Mouse (Mus musculus): ENCODE measurements around the gene Yipf1. TPM values are rescaled to one million over a fixed set of nuclear protein-coding genes. Genes with fewer than 3 reads are reported as not detected.

Yipf1 gene
- polyA plus RNA-seq, 1 experiment from 2014 or later = 57.3 TPM

GRCm38 (mm10) chr4:107387465-107387864 lies 73.3 kb downstream of the Yipf1 start:
- Histone ChIP-seq H3K36me3 (ENCODE audit: insufficient read depth, low read length) (peaks cover 72% of the 10 kb centered on the region), H3K4me3 (ENCODE audit: low read length) (no peak overlapping the region), H3K27ac (ENCODE audit: low read length) (no peak overlapping the region), H3K9me3 (ENCODE audit: low read length) (no peaks in the 10 kb centered on the region), H3K4me2 (replicated peaks; ENCODE audit: low read depth, low read length) (no peak overlapping the region), H3K27me3 (ENCODE audit: insufficient read depth, low read length) (no peaks in the 10 kb centered on the region), H3K9ac (replicated peaks; ENCODE audit: low read length) (no peak overlapping the region), H3K4me1 (ENCODE audit: insufficient read depth, low read length) (no peaks in the 10 kb centered on the region)
- WGBS = 92% methylated on average over 8 of the region's 8 CpGs
- no peak for ATAC-seq (ENCODE audit: low FRiP score, low TSS enrichment)

DNA sequence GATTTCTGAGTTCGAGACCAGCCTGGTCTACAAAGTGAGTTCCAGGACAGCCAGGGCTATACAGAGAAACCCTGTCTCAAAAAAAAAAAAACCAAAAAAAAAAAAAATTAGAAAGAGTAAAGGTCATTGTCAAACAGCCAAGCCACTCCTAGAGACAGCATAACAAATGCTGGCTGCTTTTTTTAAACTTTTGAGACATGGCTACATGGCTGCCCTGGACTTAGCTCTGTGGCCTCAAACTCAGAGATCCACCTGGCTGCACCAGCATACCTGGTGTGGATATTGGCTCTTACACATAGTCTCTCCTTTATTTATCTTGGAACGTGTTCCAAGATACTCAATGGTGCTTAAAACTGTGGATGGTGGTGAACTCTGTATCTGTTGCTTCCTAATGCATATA lies 74.1 kb downstream of the Yipf1 start:
- no peak for ATAC-seq (ENCODE audit: low FRiP score, low TSS enrichment)
- no peaks in the 10 kb centered on the region for H3K4me1 ChIP-seq (ENCODE audit: insufficient read depth, low read length)
- WGBS = 82% methylated on average over 2 of the region's 2 CpGs
- H3K4me2 ChIP-seq (replicated peaks; ENCODE audit: low read depth, low read length) = no peak overlapping the region
- no peaks in the 10 kb centered on the region for H3K9me3 ChIP-seq (ENCODE audit: low read length)
- H3K27me3 ChIP-seq (ENCODE audit: insufficient read depth, low read length) = no peaks in the 10 kb centered on the region
- no peak overlapping the region for H3K4me3 ChIP-seq (ENCODE audit: low read length)
- H3K36me3 ChIP-seq (ENCODE audit: insufficient read depth, low read length) = peaks cover 70% of the 10 kb centered on the region
- H3K9ac ChIP-seq (replicated peaks; ENCODE audit: low read length) = no peak overlapping the region
- no peak overlapping the region for H3K27ac ChIP-seq (ENCODE audit: low read length)

DNA sequence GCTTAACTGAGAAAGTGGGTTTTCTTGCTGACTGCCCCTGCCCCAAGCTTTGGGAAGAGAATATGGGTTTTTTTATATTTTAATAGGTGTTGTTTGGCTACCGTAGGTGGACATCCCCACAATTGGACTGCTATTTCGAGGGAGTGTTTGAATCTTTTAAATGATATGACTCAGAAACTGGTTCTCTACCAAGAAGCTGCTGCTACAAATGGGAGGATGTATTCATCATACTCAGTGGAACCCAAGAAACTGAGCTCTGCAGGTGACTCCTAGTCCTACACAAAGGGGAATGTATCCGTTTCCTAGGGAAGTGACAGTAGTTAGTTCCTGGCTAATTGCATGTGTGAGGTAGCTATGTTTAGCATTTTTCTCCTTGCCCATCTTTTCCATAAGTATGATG lies 75.2 kb downstream of the Yipf1 start:
- no peaks in the 10 kb centered on the region for H3K4me1 ChIP-seq (ENCODE audit: insufficient read depth, low read length)
- no peaks in the 10 kb centered on the region for H3K27me3 ChIP-seq (ENCODE audit: insufficient read depth, low read length)
- no peak for ATAC-seq (ENCODE audit: low FRiP score, low TSS enrichment)
- no peak overlapping the region for H3K27ac ChIP-seq (ENCODE audit: low read length)
- H3K36me3 ChIP-seq (ENCODE audit: insufficient read depth, low read length) = peaks cover 68% of the 10 kb centered on the region
- no peak overlapping the region for H3K9ac ChIP-seq (replicated peaks; ENCODE audit: low read length)
- no peaks in the 10 kb centered on the region for H3K9me3 ChIP-seq (ENCODE audit: low read length)
- WGBS = 92% methylated on average over 3 of the region's 3 CpGs
- no peak overlapping the region for H3K4me3 ChIP-seq (ENCODE audit: low read length)
- H3K4me2 ChIP-seq (replicated peaks; ENCODE audit: low read depth, low read length) = no peak overlapping the region

DNA sequence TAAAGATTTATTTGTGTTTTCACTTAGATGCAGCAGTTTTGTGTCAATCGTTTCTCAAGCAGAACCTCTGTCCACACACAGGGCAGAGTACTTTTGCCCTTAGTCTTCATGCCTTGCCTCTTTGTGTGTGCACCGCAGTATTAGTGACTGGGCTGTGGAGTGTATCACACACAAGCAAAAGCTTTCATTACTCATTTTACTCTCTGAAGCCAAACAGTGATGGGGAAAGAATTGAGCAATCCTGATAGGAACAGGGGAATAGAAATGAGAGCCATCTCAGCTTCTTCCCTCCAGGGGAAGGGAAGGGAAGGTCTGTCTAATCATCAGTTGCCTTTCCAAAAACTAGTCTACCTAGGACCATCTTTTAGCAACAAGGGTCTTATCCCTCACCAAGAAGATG lies 79.6 kb downstream of the Yipf1 start:
- no peak overlapping the region for H3K9ac ChIP-seq (replicated peaks; ENCODE audit: low read length)
- H3K27me3 ChIP-seq (ENCODE audit: insufficient read depth, low read length) = no peaks in the 10 kb centered on the region
- peaks cover 46% of the 10 kb centered on the region for H3K36me3 ChIP-seq (ENCODE audit: insufficient read depth, low read length)
- no peaks in the 10 kb centered on the region for H3K9me3 ChIP-seq (ENCODE audit: low read length)
- no peak overlapping the region for H3K4me3 ChIP-seq (ENCODE audit: low read length)
- no peaks in the 10 kb centered on the region for H3K4me1 ChIP-seq (ENCODE audit: insufficient read depth, low read length)
- ATAC-seq (ENCODE audit: low FRiP score, low TSS enrichment) = no peak
- no peak overlapping the region for H3K27ac ChIP-seq (ENCODE audit: low read length)
- H3K4me2 ChIP-seq (replicated peaks; ENCODE audit: low read depth, low read length) = no peak overlapping the region
- 47% methylated on average over 2 of the region's 2 CpGs for WGBS

Other genes starting within 250 kb of the Yipf1 start
- 120 and 121 TPM in 2 replicates for gene Mrpl37, start 247.5 kb upstream of the Yipf1 start, polyA plus RNA-seq (2015; fragmentation: Nextera tagmentation; extraction: Ambion mirVana)
- 13.4 and 14.4 TPM in 2 replicates for gene Cyb5rl, start 247.4 kb upstream of the Yipf1 start, polyA plus RNA-seq (2015; fragmentation: Nextera tagmentation; extraction: Ambion mirVana)
- gene Cdcp2, start 217.5 kb upstream of the Yipf1 start, polyA plus RNA-seq (2015; fragmentation: Nextera tagmentation; extraction: Ambion mirVana) = 0.17 and 0.24 TPM in 2 replicates
- gene Tmem59, start 136.0 kb upstream of the Yipf1 start, polyA plus RNA-seq (2015; fragmentation: Nextera tagmentation; extraction: Ambion mirVana) = 523 and 557 TPM in 2 replicates
- gene Tceanc2, start 135.2 kb upstream of the Yipf1 start, polyA plus RNA-seq (2015; fragmentation: Nextera tagmentation; extraction: Ambion mirVana) = 22.1 and 29.7 TPM in 2 replicates
- not detected in 2 replicates for gene Ldlrad1, start 105.2 kb upstream of the Yipf1 start, polyA plus RNA-seq (2015; fragmentation: Nextera tagmentation; extraction: Ambion mirVana)
- 96.2 and 108 TPM in 2 replicates for gene Lrrc42, start 60.8 kb upstream of the Yipf1 start, polyA plus RNA-seq (2015; fragmentation: Nextera tagmentation; extraction: Ambion mirVana)
- 32.8 and 34.1 TPM in 2 replicates for gene Hspb11, start 60.8 kb upstream of the Yipf1 start, polyA plus RNA-seq (2015; fragmentation: Nextera tagmentation; extraction: Ambion mirVana)
- gene Dio1, start 7.2 kb upstream of the Yipf1 start, polyA plus RNA-seq (2015; fragmentation: Nextera tagmentation; extraction: Ambion mirVana) = 0.47 and 0.68 TPM in 2 replicates
- gene Ndc1, start 53.4 kb downstream of the Yipf1 start, polyA plus RNA-seq (2015; fragmentation: Nextera tagmentation; extraction: Ambion mirVana) = 36.5 and 39.7 TPM in 2 replicates
- gene Glis1, start 120.2 kb downstream of the Yipf1 start, polyA plus RNA-seq (2015; fragmentation: Nextera tagmentation; extraction: Ambion mirVana) = 4.6 and 5.1 TPM in 2 replicates